Mouse (Mus musculus): ENCODE data around the gene Nxph3.

GRCm38 (mm10) chr11:95504271-95504731, 10.1 kb downstream of the Nxph3 start:
- no peak for TF ChIP-seq POLR2A (IDR thresholded peaks at IDR 0.05; ENCODE audit: low read depth, low read length)
- no peak for TF ChIP-seq CTCF (conservative IDR thresholded peaks at IDR 0.05; ENCODE audit: insufficient read depth, insufficient read length, low read depth, low read length)

Measured in kidney, adult 2 months (tissue).